Mouse (Mus musculus) left cerebral cortex, postnatal 36 days (tissue): Measurements from ENCODE around the gene F830045P16Rik. TPM values are rescaled to one million over a fixed set of nuclear protein-coding genes. Genes with fewer than 3 reads are reported as not detected.

Source experiments
- DNase-seq, 2 experiments: peaks; one replicate each; pipeline ENCODE4 v3.0.0; 2021 to 2022; ENCODE audit warnings: low spot score in 2 of 2, mixed read lengths in 1 of 2
- intact Hi-C: fragments of 180-260 bp; cut with DNase I; formaldehyde crosslinking; loops from one replicate; pipeline ENCODE4 v1.15.1; 2025
- total RNA-seq, 2 experiments: library from RNA; stranded (reverse); gene quantifications; 2 replicates each; pipeline ENCODE4 v1.2.3; 2021

Gene F830045P16Rik
- 1 to 10 TPM in 1 of 2 experiments, under 1 TPM in 1; 0.68 to 1.1 TPM for total RNA-seq

- no peak for DNase-seq
- intact Hi-C loops, result no loop called here
These were observed at the start of gene F830045P16Rik for GRCm38 (mm10) chr2:129536377-129536776. TSS of gene F830045P16Rik (minus strand) at chr2:129536602.

- DNase-seq, result no peak
- intact Hi-C loops, result no loop called here
These were observed 49.6 kb upstream of the F830045P16Rik start for GRCm38 (mm10) chr2:129585904-129586514.

GRCm38 (mm10) chr2:129584905-129585304, 48.5 kb upstream of the F830045P16Rik start:
- no peak for DNase-seq
- intact Hi-C loops, result no loop called here

GRCm38 (mm10) chr2:129582261-129582660, 45.9 kb upstream of the F830045P16Rik start:
- no peak for DNase-seq
- intact Hi-C loops, result no loop called here

- intact Hi-C loops, result no loop called here
- DNase-seq, result no peak
These were observed 45.4 kb upstream of the F830045P16Rik start for GRCm38 (mm10) chr2:129581826-129582225.

GRCm38 (mm10) chr2:129580656-129581055, 44.3 kb upstream of the F830045P16Rik start:
- peak; percentile 70 to 73 for DNase-seq
- intact Hi-C loops, result no loop called here

- DNase-seq, result no peak
- intact Hi-C loops, result no loop called here
These were observed 40.4 kb upstream of the F830045P16Rik start for GRCm38 (mm10) chr2:129576611-129577447.

GRCm38 (mm10) chr2:129575113-129575512, 38.7 kb upstream of the F830045P16Rik start:
- intact Hi-C loops, result no loop called here

GRCm38 (mm10) chr2:129574395-129575046, 38.1 kb upstream of the F830045P16Rik start:
- intact Hi-C loops, result loop anchor here (1.0 kb wide), 1 partner anchor 19 kb away; no protein-coding TSS in a partner anchor
- DNase-seq, result peak; percentile 76 to 83

More at GRCm38 (mm10) chr2:129575113-129575512, 38.7 kb upstream of the F830045P16Rik start:
- DNase-seq, result no peak

- intact Hi-C loops, result loop anchor here (1.0 kb wide), 1 partner anchor 20 kb away; no protein-coding TSS in a partner anchor
- no peak for DNase-seq
These were observed 37.4 kb upstream of the F830045P16Rik start for GRCm38 (mm10) chr2:129573701-129574273.

GRCm38 (mm10) chr2:129569556-129569955, 33.2 kb upstream of the F830045P16Rik start:
- intact Hi-C loops, result no loop called here
- no peak for DNase-seq

GRCm38 (mm10) chr2:129569120-129569519, 32.7 kb upstream of the F830045P16Rik start:
- intact Hi-C loops, result no loop called here
- peak in 1 of 2 experiments; percentile 35 for DNase-seq

GRCm38 (mm10) chr2:129563944-129564709, 27.7 kb upstream of the F830045P16Rik start:
- intact Hi-C loops, result no loop called here
- peak in 1 of 2 experiments; percentile 26 for DNase-seq

- intact Hi-C loops, result no loop called here
- peak in 1 of 2 experiments; percentile 30 for DNase-seq
These were observed 25.4 kb upstream of the F830045P16Rik start for GRCm38 (mm10) chr2:129561796-129562195.

- intact Hi-C loops, result loop anchor here (5.0 kb wide), 1 partner anchor 33 kb away; the partner anchor contains the start of gene Sirpa
These were observed 22.4 kb upstream of the F830045P16Rik start for GRCm38 (mm10) chr2:129558875-129559219.

GRCm38 (mm10) chr2:129558008-129558874, 21.8 kb upstream of the F830045P16Rik start:
- intact Hi-C loops, result loop anchor here (5.0 kb wide), 1 partner anchor 34 kb away; the partner anchor contains the start of gene Sirpa
- no peak for DNase-seq

More at GRCm38 (mm10) chr2:129558875-129559219, 22.4 kb upstream of the F830045P16Rik start:
- DNase-seq, result no peak

GRCm38 (mm10) chr2:129556081-129556480, 19.7 kb upstream of the F830045P16Rik start:
- intact Hi-C loops, result loop anchor here (5.0 kb wide), 1 partner anchor 36 kb away; the partner anchor contains the start of gene Sirpa

GRCm38 (mm10) chr2:129550781-129551180, 14.4 kb upstream of the F830045P16Rik start:
- DNase-seq, result no peak
- intact Hi-C loops, result no loop called here

More at GRCm38 (mm10) chr2:129556081-129556480, 19.7 kb upstream of the F830045P16Rik start:
- no peak for DNase-seq
